Mouse (Mus musculus) cerebellum, postnatal 36 days (tissue): Measurements from ENCODE around the gene Plekhh2.
A peak's percentile ranks its signal among the peaks of the same experiment; 100 is the strongest.

Source experiments
- DNase-seq, 2 experiments: peaks; one replicate each; pipeline ENCODE4 v3.0.0; 2021 to 2022; ENCODE audit warnings: mixed read lengths in 2 of 2

Plekhh2 gene

DNA sequence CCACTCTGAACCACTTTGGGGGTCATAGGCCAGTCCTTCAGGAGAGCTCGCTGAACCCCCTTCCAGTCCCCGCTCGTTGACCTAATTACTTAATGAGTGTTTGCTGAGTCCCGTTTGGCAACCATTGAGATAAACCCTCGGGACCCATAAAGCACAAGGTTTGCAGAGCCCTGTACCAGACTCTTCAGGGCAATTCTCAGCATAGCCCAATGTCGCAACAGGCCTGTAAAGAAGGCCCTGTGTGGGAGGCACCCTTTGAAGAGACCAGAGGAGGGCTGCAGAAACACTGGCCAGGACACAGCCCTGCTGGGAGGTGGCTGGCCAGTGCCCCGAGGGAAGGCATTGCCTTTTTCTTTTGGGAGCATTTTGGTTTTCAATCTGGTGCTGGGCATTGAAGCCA lies 100.3 kb downstream of the Plekhh2 start:
- no peak for DNase-seq

DNA sequence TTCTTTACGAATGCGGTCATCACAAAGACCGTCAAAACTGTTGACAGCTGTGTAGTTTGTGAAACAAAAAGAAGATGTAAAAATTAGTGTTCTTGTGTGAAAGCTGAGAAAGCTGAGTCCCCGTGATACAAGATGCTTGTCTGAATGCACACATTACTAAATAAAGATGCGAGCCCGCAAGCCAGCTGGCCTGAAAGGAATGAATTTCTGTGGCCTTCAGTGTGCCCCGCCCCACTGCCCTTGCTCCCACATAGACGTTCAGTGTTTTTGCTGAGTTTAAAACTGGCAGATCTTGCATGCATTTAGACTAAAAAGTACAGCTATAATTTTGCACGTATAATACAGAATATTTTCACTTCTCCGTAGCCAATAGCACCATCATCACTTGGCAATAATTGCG lies 104.1 kb downstream of the Plekhh2 start:
- no peak for DNase-seq

DNA sequence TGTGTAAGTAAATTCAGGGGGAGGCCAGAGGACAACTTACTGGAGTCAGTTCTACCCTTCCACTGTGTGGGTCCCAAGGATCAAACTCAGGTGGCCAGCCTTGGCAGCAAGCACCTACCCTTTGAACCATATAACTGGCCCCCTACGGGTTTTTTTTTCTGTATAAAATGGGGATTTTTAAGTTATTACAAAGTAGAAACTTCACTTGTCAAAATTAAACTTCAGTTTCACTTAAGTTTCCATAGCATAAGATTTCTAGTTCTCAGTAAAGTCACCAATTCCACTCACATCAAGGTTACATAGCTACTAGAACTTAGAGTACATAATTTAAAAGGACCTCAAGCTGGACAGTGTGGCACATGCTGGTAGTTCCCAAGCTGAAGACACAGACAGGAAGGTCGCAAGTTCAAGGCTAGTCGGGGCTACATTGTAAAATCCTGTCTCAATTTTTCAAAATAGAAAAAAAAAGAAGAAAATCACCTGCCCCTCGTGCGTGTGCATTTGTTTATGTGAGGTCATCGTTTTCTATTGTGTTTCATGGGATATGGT lies 104.9 kb downstream of the Plekhh2 start:
- no peak for DNase-seq

DNA sequence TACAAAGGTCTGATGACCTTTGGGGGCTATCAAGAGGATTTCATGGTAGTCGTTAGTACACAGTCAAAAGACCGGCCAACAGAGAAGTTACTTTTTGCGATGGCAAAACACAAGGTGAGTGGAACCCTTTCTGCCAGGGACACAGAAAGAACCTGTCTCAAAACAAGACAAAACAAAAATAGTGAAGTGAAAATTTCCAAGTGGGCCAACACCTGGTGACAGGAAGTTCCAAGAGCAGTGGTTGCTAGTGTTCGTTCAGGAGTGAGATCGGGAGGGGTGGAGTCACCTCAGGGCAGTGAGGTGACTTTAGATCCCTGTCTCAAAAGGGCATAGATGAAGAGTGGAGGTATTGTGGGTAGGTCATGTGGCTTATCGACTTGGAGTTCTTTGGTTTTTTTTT lies 106.3 kb downstream of the Plekhh2 start:
- DNase-seq = no peak

DNA sequence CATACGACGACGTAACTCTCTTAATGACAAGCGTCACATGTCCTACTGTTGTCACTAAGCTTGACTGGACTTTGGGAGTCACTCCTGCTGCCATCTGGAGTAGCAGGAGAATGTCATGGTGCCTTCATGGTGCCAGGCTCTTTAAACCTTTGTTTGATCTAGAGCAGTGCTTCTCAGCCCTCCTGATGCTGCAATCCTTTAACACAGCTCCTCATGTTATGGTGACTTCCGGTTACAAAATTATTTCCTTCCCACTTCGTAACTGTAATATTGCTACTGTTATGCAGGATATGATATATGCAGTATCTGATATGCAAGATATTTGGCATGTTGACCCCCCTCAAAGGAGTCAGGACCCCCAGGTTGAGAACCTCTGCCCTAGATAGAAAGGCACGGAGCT lies 107.4 kb downstream of the Plekhh2 start:
- no peak for DNase-seq

DNA sequence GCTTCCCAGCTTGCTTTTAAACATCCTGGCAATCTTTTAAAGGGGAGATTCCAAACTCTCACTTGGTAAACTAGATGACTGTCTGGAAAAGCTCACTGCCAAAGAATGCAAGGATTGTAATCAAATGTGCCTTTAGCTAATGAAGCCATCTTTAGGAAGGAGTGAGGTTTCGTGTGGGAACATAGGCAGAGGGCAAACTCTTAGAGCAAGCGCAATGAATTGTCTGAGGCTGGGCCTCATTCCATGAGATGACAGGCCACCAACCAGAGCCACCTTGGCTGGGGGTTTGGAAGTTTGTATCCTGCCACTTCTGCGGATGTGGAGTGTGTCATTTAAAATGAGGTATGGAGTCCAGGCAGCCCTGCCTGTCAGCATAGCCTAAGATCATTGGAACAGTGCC lies 108.4 kb downstream of the Plekhh2 start:
- no peak for DNase-seq

DNA sequence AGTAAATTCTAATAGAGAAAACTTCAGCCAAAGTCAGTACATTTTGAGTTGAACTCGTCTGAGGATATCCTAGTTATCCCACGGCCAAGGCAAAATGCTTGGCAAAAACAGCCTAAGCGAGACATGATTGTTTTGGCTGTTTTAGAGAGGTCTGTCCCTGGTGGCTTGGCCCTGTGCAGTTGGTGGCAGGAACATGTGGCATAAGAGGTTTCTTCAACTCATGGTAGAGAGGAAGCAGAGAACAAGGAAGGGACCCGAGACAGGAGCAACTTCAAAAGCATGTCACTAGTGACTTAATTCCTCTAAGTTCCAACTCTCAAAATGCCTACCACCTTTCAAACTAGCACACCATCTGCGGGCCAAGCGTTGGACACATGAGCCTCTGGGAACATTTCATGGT lies 108.9 kb downstream of the Plekhh2 start:
- no peak for DNase-seq

DNA sequence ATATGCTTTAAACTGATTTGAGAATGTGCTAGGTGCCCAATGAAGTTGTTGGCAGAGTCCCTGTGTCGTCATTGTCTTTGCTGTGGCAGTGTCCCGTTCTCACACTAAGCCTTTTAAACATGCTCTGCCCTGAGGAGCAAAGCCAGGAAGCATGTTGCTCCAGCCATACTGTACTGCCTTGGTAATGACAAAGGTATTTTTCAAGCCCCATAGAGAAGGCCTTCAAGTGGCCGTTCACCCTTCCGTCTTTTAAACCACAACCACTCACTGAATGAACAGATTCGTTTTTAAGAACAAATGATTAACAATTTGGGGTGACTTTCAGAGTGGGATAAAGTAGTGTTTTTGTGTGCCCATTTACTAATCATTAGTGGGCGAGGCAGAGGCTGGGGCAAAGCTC lies 109.5 kb downstream of the Plekhh2 start:
- DNase-seq = no peak

DNA sequence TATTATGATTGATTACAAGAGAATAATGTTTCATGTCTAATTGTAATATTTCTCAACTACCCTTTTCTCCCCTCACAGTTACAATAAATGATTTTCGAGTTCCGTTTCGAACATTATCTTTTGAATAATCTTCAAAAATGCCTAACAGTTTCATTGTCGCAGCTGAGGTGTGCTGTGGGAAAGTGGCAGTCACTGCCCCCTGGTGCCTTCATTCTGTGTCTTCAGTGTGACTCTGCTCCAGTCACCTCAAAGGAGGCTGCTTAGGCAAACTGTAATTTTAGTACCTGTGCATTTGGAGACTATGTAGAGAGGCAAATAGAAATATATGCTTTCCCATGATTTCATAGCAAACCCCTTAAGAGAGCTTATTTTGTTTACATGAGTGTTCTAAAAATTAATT lies 110.3 kb downstream of the Plekhh2 start:
- no peak for DNase-seq

DNA sequence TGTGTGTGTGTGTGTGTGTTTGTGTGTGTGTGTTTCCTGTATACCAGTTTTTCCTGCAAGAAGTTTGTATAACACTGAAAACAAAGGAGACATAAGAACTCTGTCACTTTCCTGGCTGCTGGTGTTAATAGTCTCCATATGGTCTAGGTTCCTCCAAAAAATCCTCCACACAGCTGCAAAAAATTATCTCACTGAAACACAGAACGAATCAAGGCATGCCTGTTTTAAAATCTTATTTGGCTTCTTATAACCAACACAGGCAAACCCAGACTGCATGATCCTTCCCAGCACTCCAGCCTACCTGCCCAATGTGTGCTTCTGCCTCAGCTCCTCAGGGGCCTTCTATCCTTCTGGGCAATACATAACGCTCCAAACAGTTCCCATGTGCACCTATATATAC lies 111.2 kb downstream of the Plekhh2 start:
- DNase-seq = no peak

DNA sequence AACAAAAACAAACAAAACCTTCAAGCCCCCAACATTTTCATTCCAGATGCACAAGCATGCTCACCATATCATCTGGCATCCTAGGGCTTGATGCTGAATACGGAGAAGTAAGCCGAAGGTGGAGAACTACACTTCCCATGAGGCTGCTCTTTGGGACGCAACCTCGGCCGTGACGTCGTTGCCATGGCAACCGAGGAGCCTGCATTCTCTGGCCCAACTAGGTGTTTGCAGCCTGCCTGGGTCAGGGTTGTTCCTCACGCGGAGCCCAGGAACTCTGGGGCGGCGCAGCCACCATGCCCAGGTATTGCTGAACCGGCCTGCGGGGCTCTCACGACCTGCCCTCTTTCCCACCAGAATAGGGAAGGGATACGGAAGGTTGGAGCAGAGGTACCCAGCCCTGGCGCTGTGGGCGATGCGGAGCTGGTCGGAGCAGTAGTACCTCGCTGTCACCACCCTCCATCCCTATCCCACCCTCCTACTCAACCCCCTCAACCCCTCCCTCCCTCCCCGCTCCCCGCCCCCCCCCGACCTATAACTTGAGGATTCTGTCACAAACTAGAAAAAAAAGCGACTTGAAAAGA lies 114.7 kb downstream of the Plekhh2 start, which contains the start of gene Dync2li1:
Gene Dync2li1, plus strand, starts transcription at position 221 of the 581 bp plus-strand sequence.
- peak; percentile 89 to 91 for DNase-seq

DNA sequence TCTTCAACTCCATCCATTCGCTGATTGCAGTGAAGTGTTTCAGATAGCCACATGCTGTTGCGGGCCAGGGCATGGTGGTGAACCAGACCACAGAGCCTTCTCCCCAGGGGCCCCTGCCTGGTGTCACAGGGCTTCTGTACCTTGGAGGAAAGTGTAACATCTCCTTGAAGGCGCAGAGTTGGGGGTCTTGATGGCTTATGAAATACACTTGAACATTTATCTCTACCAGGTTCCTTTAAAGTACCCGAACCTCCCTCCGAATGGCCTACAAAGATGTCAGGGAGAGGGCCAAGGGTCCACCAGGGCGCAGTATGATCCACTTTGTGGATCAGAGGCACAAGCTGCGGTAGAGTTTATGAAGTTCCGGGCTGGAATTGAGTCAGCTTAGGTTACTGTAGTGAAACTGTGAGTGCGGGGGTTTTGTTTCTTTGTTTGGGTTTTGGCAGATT lies 115.2 kb downstream of the Plekhh2 start:
- peak; percentile 20 to 32 for DNase-seq

DNA sequence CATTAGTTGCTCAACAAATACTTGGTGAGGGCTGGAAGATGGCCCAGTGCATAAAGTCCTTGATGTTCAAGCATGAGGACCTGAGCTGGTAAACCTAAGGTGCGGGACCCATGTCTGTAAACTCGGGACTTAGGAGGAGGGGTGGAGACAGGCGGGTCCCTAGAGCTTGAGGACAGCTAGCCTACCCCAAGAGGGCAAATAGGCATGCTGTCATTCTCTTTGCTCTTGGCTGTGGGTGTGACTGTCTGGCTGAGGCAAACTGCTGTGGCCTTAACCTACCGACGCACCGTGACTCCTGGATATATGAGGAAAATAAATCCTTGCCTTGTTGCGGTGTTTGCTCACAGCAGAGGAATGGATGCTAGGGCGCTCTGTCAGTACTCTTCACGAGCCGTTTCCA lies 116.0 kb downstream of the Plekhh2 start:
- no peak for DNase-seq

DNA sequence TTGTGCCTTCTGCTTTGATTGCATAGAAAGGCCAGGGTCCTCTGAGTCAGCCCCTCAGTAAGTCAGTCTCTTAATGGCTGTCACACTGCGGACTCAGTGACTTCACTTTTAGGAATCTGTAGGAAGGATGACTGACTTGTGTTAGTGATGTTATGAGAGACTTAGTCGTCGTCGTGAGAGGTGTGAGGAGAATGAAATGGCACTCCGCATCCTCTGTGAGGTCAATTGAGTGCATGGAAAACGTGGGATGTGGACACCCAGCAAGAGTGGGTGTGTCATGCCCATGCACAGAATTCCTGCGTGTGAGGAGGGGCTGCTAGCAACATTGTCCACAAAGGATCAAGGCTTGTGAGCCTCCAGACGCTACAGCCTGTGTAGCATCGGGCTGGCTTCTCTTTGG lies 116.9 kb downstream of the Plekhh2 start:
- no peak for DNase-seq

DNA sequence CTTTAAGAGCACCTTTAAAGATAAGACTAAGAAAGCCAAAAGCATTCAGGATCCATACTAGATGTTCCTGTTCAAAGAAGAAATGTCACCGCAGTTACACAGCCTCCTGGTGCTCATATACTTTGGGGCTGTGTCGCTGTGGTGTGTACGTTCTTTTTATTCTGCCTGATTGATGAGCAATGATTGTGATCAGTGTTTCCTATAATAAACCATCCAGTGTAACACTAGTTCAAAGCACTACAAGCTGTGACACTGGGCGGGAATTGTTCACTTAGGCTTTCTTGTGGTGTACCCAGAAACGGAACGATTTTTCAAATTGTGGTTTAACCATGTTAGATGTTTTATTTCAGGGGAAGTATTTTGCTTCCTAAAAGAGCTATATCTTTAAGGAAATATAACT lies 120.1 kb downstream of the Plekhh2 start:
- DNase-seq = no peak

DNA sequence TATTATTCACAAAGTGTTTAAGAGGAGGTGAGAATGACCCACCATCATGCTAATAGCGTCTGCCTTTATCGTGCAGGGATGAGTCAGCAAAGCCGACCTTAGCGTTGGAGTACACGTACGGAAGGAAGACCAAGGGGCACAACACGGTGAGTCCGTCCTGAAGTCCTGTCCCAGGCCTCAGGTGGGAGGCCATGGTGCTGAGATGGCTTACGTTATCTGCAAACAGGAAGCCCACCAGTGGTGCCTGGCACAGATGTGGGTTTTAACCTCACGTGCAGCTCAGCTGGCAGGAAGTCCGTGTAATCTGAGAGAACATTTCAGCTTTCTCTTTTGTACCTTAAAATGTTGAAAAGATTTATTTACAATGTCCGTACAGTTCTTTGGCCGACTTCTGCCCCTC lies 121.7 kb downstream of the Plekhh2 start:
- no peak for DNase-seq

DNA sequence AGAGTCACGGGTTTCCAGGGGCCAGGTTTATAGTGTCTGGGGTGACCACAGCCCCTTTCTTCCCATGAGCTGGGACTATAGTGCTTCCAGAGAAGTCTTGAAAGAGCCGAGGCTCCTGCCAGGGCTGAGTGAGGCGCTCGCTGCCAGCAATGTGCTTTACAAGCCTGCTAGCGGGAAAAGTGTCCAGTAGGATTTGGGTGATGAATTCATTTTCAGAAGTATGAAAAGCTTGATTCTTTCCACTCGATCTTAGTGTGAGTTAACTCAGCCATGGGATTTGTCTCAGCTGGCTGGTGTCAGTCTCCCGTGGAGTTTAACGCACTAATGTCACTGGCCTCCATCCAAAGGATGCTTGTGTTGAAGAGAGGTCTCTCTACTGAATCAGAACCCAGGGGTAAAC lies 124.6 kb downstream of the Plekhh2 start:
- DNase-seq = no peak

DNA sequence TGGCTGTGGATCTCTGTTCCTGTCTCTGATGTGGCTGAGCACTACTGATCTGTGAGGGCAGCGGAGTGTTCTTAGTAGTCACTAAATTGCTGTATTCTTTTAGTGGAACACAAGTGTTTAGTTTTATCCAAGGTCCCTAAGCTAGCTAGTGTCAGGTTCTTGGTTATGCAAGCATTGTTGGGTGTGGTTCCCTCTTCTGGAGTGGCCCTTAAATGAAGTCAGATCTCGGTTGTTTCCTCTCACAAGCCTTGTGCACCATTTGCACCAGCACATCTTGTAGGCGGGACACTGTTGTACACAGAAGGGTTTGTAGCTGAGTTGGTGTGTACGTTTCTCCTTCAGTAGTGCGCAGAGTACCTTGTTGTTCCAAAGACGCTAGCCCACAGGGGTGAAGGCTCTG lies 126.3 kb downstream of the Plekhh2 start:
- DNase-seq = no peak

DNA sequence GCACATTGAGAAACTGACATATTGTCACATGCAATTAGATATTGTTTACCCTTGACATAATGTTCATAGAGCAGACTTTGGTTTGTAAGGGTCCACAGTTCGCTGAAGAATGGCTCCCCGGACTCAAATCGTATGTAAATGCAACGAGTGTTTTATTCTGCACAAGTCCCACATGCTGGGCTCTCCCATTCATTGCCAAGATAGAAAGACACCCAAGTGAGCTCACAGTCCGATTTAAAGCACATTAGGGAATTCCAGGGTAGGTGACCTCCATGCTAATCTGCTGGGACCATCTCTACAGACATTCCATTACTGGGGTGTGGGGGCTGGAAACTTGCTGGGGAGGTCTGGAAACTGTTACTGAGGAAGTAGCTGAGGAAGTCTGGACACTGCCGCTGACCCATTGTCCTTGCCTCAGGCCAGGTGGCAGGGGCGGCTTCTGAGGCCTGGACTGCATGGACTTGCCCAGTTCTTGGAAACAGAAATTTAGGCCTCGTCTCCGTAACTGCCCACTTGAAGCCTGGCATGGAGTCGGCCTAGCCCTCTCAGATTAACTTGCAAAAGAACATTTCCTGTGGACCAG lies 128.2 kb downstream of the Plekhh2 start:
- no peak for DNase-seq

DNA sequence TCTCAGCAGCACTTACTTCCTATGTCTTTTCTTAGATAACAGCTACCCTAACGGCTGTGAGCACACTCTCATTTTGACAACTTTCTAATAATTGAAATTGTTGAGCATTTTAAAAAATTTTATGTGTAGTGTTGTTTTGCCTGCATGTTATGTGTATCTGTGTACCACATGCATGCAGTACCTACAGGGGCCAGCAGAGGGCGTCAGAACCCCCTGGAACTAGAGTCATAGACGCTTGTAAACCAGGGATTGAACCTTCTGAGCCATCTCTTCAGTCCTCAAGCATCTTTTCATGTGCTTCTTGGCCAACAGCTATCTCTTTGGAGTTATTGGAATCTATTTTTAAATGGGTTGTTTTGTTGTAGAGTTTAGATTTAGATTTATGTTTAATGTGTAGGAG lies 130.2 kb downstream of the Plekhh2 start:
- peak; percentile 12 to 13 for DNase-seq

DNA sequence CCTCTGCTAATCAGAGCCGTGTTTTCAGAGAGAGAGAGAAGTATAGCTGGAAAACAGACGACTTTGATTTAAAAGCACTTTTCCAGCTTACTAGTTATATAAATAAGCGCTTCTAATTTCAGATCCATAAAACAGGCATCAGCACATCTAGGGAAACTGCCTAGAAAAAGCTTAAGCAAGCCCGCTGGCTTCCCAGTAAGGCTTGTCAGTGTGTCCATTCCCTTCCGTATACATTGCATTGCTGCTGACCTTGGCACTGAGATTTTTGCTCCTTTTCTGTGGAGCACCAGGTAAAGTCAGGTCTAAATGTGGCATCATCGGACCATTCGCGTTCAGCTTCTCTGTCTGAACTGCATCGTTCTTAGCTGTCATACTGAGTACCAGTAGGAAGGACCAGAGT lies 130.6 kb downstream of the Plekhh2 start:
- no peak for DNase-seq

DNA sequence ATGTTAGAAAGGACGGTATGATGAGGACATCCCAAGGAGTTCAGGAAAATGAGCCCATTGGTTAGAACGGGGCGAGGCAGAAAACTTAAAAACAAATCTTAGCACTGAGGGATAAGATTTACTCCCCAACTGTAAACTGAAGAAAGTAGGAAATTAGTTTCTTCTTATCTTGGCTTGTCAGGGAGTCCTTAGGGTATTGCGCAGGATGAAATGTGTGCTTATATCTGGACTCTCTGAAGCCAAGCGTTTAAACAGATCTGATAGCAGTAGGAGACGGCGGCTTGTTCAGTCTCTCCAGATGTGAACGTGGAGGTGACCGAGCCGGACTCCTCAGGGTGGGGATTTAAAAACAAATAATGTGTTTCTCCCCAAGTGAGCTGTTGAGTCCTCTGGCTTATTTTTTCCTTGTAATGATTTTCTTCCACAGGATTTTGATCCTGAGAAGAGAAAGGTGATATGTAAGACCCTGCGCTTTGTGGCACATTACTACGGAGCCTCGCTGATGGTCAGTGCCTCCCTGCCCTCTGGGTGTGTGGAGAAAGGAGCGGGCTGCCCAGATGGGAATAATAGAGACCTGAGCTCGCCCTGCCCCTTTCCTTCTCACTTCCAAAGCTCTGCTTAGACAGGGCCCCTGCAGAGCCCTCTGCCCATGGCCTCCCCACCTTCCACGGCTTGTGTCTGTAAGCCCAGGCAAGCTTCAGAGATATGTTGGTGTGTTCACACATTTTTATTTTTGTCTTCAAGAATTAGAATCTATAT lies 132.8 kb downstream of the Plekhh2 start:
- DNase-seq = no peak

DNA sequence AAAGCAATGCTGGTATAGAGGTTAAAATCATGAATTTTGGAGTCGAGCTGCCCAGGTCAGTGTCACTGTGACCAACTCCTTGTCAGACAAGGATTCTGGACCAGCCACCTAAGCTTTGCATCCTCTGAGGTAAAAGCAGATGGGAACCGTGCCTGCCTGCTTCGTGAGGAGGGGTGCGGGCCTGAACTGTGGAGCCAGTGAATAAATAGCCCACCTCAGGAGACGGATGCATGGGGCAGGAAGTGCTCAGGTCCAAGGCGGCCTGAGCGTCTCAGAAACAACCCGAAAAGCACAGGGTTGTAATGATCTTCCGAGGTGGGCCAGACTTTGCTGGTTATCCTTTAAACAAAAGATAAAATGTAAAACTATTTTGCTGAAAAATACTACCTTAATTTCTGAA lies 133.4 kb downstream of the Plekhh2 start:
- DNase-seq = no peak

DNA sequence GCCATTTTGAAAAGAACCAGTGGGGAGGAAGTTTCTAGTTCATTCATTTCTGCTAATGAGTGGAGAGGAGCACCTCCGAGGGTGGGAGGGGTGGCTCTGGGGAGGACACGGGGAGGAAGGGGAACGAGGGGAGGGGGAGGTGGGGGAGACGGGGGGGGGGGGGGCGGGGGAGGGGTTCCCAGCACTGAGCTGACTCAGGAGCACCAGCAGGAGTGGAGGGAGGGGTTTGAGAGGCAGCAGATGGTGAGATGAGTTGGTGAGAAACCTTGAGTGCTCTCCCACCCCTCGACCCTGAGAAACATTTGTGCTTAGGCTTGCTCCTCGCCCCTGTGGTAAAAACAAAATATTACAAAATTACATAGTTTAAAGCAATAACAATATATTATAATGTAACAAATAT lies 134.2 kb downstream of the Plekhh2 start:
- DNase-seq = no peak
